Mouse (Mus musculus) left cerebral cortex, adult 18-20 months (tissue): ENCODE data around the gene Mrps36. TPM values are rescaled to one million over a fixed set of nuclear protein-coding genes. Genes with fewer than 3 reads are reported as not detected.
"Not testable (repeated sequence)": the region's sequence is repeated elsewhere in the genome, so short reads cannot be mapped to it uniquely, and the experiment has no call there.

Experiments
- DNase-seq, 2 experiments: peaks; one replicate each; pipeline ENCODE4 v3.0.0; 2021 to 2022; ENCODE audit warnings: low spot score in 2 of 2, mixed read lengths in 1 of 2
- total RNA-seq, 2 experiments: library from RNA; stranded (reverse); gene quantifications; 2 replicates each; pipeline ENCODE4 v1.2.3; 2021

The Mrps36 gene
- total RNA-seq, 2 experiments from 2014 or later = 54.9 to 60.3 TPM

DNA sequence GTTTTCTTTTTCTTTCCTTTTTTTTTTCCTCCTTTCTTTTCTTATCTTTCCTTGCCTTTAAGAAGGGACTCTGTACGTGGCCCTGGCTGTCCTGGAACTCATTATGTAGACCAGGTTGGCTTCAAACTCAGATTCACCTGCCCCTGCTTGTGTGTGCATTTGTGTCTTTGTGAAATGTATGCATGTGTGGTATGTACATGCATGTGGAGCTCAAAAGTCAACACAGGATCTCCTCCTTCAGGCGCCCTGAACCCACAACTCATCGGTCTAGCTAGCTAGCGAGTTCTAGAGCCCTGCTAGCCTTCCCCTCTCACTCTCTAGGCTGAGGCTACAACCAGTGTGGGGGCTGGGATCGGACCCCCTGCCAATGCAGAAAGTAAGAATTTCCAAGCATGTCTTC, 1.6 kb downstream of the Mrps36 start:
- DNase-seq = no peak

GRCm38 (mm10) chr13:100732756-100733155, 11.7 kb downstream of the Mrps36 start:
- DNase-seq = no peak

DNA sequence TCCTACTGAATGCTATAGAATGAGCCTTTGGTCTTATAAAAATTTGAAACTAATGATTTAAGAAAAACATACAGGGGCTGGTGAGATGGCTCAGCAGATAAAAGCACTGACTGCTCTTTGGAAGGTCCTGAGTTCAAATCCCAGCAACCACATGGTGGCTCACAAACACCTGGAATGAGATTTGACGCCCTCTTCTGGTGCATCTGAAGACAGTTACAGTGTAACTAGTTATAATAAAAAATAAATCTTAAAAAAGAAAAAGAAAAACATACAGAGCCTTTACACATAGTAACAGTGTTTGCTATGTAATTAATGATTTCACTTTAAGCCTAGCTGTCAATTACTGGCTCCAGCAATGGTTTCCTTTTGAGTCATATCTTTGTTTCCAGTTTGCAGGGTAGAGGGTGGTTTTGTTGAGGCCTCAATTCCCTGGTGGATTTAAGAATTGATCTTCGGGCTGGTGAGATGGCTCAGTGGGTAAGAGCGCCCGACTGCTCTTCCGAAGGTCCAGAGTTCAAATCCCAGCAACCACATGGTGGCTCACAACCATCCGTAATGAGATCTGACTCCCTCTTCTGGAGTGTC, 12.9 kb downstream of the Mrps36 start:
- DNase-seq = not testable (repeated sequence)

DNA sequence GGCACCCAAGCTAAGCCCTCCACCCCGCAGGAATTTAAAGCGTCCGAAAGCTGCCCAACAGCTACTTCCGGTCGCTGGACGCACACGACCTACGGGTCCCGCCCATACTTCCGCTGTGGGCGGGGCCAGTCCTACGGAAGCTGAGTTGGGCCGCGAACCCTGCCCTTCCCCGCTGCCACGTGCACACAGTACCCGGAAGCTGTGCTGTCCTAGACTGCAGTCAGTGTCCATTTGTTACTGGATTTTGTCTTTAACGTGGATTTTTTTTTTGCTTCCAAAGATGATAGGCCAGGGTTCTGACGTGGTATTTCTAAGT, 13.6 kb downstream of the Mrps36 start, which contains the start of gene Cdk7:
Gene Cdk7 (minus strand): TSS at position 79 of the 316 bp plus-strand sequence.
- DNase-seq = peak; percentile 93 to 94

DNA sequence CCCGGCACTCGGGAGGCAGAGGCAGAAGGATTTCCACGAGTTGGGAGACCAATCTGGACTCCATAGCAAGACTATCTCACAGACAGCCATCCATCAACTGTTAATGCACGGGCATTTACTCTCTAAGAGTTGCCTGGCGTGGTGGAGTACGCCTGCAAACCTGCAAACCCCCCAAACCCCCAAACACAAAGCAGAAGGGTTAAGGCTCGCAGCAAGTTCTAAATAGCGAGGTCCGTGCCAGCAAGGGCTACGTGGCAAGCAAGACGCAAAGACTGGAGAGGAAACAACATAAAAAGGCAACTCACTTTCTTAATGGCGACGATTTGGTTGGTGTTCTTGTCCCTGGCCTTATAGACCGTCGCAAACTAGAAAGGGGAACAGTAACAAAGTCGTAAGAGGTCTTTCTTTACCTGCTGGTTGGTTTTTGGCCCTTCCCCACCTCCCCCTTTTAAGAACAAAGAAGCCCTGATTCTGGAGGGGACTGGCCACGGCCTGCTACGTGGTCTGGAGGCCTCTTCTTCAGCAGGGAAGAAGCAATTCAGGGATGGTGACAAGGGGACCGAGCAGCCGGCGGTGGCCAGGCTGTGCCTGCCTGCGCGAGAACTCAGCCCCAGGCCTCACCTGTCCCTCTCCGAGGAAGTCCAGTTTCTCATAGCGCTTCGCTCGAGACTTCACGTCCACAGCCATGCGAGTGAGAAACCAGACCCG, 14.2 kb downstream of the Mrps36 start:
- no peak for DNase-seq

GRCm38 (mm10) chr13:100728530-100728929, 15.9 kb downstream of the Mrps36 start:
- DNase-seq = not testable (repeated sequence)

GRCm38 (mm10) chr13:100728086-100728485, 16.4 kb downstream of the Mrps36 start:
- DNase-seq = no peak

DNA sequence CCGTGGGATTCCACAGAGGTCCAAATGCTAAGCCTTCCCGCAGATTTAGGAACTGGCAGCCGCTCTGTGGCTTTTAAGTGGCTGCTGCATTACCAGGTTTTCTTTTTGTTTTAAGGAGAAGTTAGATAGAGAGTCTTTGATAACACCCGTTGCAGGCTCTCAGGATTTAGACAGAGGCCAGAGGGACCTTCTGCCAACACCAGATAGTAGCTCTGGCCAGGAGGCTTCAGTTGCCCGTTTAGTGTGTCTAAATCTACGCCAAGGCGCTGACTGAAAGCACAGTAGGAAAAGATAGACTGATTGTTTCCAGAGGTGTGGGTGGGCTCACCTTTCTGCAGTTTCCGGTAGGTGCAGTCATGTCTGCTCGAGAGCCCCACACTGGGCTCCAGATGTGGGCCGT, 19.3 kb downstream of the Mrps36 start:
- DNase-seq = no peak

DNA sequence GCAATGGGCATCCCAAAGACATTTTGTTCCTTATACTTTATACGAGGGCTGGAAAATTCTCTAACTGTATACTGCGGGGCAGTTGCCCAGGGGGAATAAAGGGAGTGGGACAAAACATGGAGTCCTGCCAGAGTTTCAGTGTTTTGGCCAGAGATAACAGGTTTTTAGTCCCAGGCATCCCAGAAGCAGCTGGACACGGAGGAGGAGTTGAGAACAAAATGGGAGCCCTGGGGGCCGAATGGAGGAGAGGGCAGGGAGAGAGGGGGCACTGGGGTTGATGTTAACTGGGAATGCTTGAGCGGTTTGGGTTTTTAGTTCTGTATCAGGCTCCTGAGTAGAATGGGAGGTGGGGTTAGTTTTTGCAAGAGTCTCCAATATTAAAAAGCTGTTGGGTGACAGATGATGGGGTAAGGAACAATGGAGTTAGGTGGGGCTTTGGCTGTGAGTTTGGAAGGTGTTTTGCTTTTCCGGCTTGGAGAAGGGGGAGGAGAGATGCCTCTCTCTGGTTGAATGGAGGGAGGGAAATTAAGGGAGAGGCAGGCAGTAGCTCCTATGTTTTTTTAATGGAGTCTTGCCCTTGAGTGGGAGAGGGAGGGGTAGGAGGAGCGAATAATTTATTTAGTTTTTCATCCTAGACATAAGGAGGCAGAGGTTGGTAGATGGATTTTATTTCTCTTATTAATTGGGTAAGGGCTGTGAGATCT, 20.3 kb downstream of the Mrps36 start:
- DNase-seq = no peak

DNA sequence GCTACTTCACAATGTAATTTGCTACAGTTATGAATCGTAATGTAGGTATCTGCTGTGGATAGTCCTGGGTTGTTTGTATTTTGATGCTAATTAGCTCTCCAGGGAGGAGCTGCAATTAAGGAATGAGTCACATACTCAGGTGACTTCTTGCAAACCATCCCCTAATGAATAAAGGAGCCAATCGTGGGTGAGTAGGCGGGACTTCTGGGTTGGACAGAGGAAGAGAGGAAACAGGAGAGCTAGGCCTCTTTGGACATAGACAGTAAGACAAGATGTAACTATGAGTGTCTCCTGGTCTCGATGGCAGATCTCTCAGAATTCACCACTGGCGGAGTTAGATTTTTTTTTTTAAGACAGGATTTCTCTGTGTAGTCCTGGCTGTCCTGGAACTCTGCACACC, 22.8 kb downstream of the Mrps36 start:
- DNase-seq = no peak

DNA sequence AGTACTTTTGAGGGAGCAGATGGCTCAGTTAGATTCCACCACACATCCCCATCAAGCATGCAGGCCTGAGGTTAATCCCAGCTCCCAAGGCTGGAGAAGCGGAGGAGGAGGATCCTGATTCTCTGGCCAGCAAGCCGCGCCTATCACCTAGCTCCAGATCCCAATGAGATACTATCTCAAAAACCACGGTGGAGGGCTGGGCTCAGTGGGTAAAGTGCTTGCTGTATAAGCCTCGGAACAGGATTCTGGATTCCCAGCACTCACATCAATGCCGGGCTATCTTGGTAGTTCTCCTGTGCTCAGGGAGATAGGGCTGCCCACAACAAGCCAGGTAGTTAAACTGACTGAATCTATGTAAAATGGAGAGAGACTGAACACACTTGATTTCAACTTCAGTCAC, 29.0 kb downstream of the Mrps36 start:
- DNase-seq = no peak

GRCm38 (mm10) chr13:100706206-100706605, 38.3 kb downstream of the Mrps36 start:
- DNase-seq = no peak

DNA sequence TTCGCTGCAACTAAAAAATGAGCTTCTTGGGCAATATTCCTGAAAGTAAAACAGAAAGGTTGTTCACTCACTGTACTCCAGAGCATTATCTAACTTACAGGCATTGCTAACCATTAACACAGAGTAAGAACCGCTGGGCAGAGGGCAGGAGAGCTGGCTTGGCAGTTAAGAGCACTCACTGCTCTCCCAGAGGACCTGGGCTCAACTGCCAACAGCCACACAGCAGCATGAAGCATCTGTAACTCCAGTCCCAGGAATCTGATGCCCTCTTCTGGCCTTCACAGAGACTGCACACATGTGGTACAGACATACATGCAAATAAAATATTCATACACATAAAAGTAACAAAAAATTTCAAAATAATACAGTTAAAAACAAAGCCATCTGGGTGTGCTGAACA, 41.0 kb downstream of the Mrps36 start:
- no peak for DNase-seq

GRCm38 (mm10) chr13:100698866-100699265, 45.6 kb downstream of the Mrps36 start:
- no peak for DNase-seq

DNA sequence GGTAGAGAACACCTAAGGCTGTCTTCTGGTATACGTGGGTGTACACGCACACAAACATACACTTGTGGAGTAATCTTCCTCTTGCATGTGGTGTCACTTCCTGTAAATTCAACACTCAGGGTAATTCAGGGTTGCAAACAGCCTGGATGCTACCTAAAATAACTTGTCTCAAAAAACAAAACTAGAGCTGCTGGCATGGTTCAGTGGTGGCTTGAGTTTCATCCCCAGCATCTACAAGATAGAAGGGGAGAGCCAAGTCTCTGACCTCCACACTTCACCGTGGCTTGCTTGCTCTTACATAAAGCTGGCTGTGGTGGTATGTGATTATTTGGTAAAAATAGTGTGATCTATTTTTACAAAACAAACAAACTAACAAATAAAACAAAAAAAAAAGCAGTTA, 46.9 kb downstream of the Mrps36 start:
- DNase-seq = no peak

DNA sequence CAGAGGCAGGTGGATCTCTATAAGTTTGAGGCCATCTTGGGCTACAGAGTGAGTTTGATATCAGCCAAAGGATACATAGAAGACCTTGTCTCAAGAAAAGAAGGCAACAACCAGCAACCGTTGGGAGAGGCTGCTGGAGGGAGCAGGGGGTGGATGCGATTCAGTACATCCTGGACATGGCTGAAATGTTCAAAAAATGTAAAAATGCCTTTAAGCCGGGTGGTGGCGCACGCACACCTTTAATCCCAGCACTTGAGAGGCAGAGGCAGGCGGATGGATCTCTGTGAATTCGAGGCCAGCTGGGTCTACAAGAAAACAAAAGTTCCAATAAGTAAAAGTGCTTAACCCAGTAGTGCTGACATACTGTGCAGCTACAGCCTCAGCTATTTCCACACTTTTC, 56.9 kb downstream of the Mrps36 start:
- no peak for DNase-seq

Other genes with a start within 250 kb of the Mrps36 start
- gene Ocln, start 191.9 kb downstream of the Mrps36 start, total RNA-seq = 1 to 10 TPM; 7.5 to 9.4 TPM
- gene Marveld2, start 127.7 kb downstream of the Mrps36 start, total RNA-seq = 1 to 10 TPM; 1.2 to 2.0 TPM
- 10 to 100 TPM; 86.9 to 96.2 TPM for gene Ak6, start 93.7 kb downstream of the Mrps36 start, total RNA-seq
- gene Rad17, start 93.6 kb downstream of the Mrps36 start, total RNA-seq = 10 to 100 TPM; 14.8 to 15.1 TPM
- gene Taf9, start 93.1 kb downstream of the Mrps36 start, total RNA-seq = 10 to 100 TPM; 18.0 to 21.5 TPM
- gene Ccdc125, start 74.9 kb downstream of the Mrps36 start, total RNA-seq = under 1 TPM; 0.19 to 0.23 TPM
- gene Cdk7, start 13.7 kb downstream of the Mrps36 start, total RNA-seq = 10 to 100 TPM; 35.3 to 40.0 TPM
- gene Cenph, start 31.2 kb upstream of the Mrps36 start, total RNA-seq = under 1 TPM; 0.28 to 0.67 TPM
- under 1 TPM; 0.47 to 0.67 TPM for gene Ccnb1, start 41.9 kb upstream of the Mrps36 start, total RNA-seq
- 10 to 100 TPM; 42.2 to 43.7 TPM for gene Slc30a5, start 88.8 kb upstream of the Mrps36 start, total RNA-seq